Mouse (Mus musculus) limb, embryonic 15.5 days (tissue): ENCODE results near the gene Sirt2. TPM values are rescaled to one million over a fixed set of nuclear protein-coding genes. Genes with fewer than 3 reads are reported as not detected.
A peak's percentile ranks its signal among the peaks of the same experiment; 100 is the strongest.

Source experiments
- ATAC-seq: fragments of 200-750 bp; cut with Nextera tagmentation; 2 replicates; pipeline ENCODE4 v1.8.0; 2017; ENCODE audit warnings: low read depth, moderate TSS enrichment; ENCODE audit not compliant: insufficient number of reproducible peaks, low FRiP score, low TSS enrichment
- H3K27ac ChIP-seq: fragments of 300-500 bp; sonication (generic); 2 replicates; pipeline ENCODE4 v1.5.1; 2015; ENCODE audit warnings: moderate library complexity, mild to moderate bottlenecking, inconsistent platforms
- H3K27me3 ChIP-seq: fragments of 300-500 bp; sonication (generic); 2 replicates; pipeline ENCODE4 v1.6.1; 2015; ENCODE audit warnings: inconsistent platforms
- H3K36me3 ChIP-seq: fragments of 300-500 bp; sonication (generic); 2 replicates; pipeline ENCODE4 v1.6.1; 2015; ENCODE audit warnings: inconsistent platforms
- H3K4me1 ChIP-seq: fragments of 300-500 bp; sonication (generic); 2 replicates; pipeline ENCODE4 v1.6.1; 2015; ENCODE audit warnings: inconsistent platforms
- H3K4me2 ChIP-seq: fragments of 300-500 bp; sonication (generic); 2 replicates; pipeline ENCODE4 v1.6.1; 2015; ENCODE audit warnings: mild to moderate bottlenecking, inconsistent platforms
- H3K4me3 ChIP-seq: fragments of 300-500 bp; sonication (generic); 2 replicates; pipeline ENCODE4 v1.5.1; 2015; ENCODE audit warnings: mild to moderate bottlenecking, inconsistent platforms
- H3K9ac ChIP-seq: fragments of 300-500 bp; sonication (generic); 2 replicates; pipeline ENCODE4 v1.6.1; 2015; ENCODE audit warnings: inconsistent platforms
- H3K9me3 ChIP-seq: fragments of 300-500 bp; sonication (generic); 2 replicates; pipeline ENCODE4 v1.6.1; 2016; ENCODE audit warnings: inconsistent platforms
- WGBS: fragments of 180-500 bp; shearing (Covaris S2); methylation state at CpG from one replicate; pipeline ENCODE4 v1.1.7; 2015; 5-methylcytosine and 5-hydroxymethylcytosine counted together
- polyA plus RNA-seq: library from polyadenylated mRNA; unstranded; fragments of >200 nt; fragmentation: Nextera tagmentation; extraction: Ambion mirVana; gene quantifications from 2 replicates; pipeline ENCODE4 v1.2.1, GENCODE M21; 2015

The Sirt2 gene
- polyA plus RNA-seq, 1 experiment from 2014 or later: 79.8 TPM

GRCm38 (mm10) chr7:28820358-28821260 is 54.1 kb downstream of the Sirt2 start:
- H3K27ac ChIP-seq: peak overlapping the region; percentile 50
- H3K4me3 ChIP-seq: no peak overlapping the region
- no peak overlapping the region for H3K9ac ChIP-seq
- peaks cover 75% of the 10 kb centered on the region for H3K36me3 ChIP-seq
- H3K27me3 ChIP-seq: no peaks in the 10 kb centered on the region
- 77% methylated on average over 12 of the region's 12 CpGs for WGBS
- no peak for ATAC-seq
- H3K4me2 ChIP-seq: no peak overlapping the region
- peaks cover 36% of the 10 kb centered on the region for H3K4me1 ChIP-seq
- no peaks in the 10 kb centered on the region for H3K9me3 ChIP-seq

DNA sequence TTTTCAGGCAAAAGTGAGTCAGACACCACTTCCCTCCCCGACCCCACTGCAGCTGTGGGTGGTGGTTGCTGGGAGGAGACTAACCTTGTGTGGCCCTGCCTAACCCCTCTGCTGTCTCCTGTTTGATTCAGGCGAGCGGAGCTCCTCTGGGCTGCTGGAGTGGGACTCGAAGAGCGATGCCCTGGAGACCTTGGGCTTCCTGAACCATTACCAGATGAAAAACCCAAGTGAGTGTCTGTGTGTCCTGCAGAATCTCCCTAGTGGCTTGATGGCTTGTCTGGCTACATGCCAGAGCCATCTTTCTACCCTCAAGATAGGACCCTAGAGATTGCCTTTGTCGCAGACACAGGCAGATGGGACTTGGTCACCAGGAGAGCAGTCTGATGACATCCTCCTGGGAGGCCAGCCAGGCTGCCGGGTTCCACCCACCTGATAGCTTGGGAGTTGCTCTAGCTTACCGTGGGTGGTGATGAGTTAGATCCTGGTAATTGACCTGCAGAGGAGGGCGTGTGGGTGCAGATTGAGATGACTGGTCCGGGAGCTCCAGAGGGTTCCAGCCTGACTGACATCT is 54.8 kb downstream of the Sirt2 start:
- no peak overlapping the region for H3K4me2 ChIP-seq
- no peaks in the 10 kb centered on the region for H3K27me3 ChIP-seq
- peaks cover 67% of the 10 kb centered on the region for H3K36me3 ChIP-seq
- no peak overlapping the region for H3K9ac ChIP-seq
- H3K4me1 ChIP-seq: peaks cover 36% of the 10 kb centered on the region
- H3K9me3 ChIP-seq: no peaks in the 10 kb centered on the region
- H3K27ac ChIP-seq: peak overlapping the region; percentile 50; the same call in 1 of the 2 replicates
- no peak for ATAC-seq
- H3K4me3 ChIP-seq: no peak overlapping the region
- 75% methylated on average over 10 of the region's 10 CpGs for whole genome bisulfite sequencing

DNA sequence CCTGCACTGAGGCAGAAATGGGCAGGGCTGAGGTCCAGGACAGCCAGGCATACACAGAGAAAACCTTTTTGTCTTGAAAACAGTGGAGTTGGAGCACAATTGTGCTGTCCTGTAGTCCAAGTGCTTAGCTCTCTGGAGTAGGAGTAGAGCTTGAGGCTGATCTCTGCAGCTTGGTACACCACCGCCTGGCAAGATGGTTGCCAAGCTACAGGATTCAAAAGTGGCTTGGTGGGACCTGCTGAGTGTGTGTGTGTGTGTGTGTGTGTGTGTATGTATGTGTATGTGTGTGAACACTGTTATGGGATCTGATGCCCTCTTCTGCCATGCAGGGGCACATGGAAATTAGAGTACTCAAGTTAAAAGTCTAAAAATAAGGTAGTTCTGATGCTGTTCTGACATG is 56.0 kb downstream of the Sirt2 start:
- WGBS: 71% methylated on average over 1 of the region's 1 CpGs
- no peak overlapping the region for H3K9ac ChIP-seq
- ATAC-seq: no peak

DNA sequence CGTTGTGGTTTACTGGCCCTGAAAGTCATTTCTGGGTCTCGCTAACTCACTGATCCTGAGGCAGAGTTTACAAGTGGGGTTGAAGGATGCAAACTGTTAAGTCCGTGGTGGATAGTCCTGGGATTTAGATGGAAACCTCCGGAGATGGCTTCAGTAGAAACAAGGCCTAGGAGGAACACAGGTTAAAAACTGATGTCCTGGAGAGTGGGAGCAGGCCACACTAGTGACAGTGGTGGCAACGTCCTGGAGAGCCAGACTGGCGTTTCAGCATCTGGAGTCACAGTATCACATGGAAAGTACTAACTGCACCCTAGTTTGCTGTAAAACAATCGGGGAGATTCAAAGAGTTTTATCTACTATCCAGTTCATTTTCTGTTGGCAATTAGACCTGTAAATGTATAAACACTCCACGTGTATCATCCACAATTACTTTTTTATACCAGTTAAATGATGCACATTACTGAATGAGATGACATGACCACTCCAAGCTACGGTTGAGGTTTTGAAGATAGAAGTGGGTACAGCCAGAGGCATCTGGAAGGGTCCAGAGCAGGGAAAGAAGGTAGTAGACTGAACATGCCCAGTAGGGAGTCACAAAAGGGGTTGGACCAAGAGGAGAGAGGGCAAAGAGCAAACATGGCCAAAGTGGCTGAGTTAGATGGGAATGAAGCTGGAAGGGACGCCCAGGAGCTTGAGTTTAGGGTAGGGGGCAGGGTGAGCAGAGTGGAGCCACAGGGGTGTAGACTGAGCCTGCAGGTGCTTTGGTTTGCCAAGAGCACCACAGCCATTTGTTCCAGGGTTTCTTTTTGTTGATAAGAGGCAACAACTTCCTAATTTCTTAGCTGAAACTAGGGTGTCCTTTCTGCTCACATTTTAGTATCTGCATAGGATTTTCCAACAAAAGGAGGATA is 56.7 kb downstream of the Sirt2 start:
- Histone ChIP-seq H3K36me3 (peaks cover 48% of the 10 kb centered on the region), H3K4me3 (no peak overlapping the region), H3K27ac (peak overlapping the region; percentile 92), H3K9me3 (no peaks in the 10 kb centered on the region), H3K4me2 (no peak overlapping the region), H3K27me3 (no peaks in the 10 kb centered on the region), H3K9ac (no peak overlapping the region), H3K4me1 (peaks cover 29% of the 10 kb centered on the region)
- no peak for ATAC-seq
- WGBS: 49% methylated on average over 10 of the region's 10 CpGs

More for the DNA sequence above, 56.0 kb downstream of the Sirt2 start:
- Histone ChIP-seq H3K9me3 (no peaks in the 10 kb centered on the region), H3K36me3 (peaks cover 55% of the 10 kb centered on the region), H3K27me3 (no peaks in the 10 kb centered on the region), H3K4me1 (peaks cover 34% of the 10 kb centered on the region), H3K27ac (peak overlapping the region; percentile 92), H3K4me2 (no peak overlapping the region), H3K4me3 (no peak overlapping the region)

- no peaks in the 10 kb centered on the region for H3K27me3 ChIP-seq
- H3K9me3 ChIP-seq: no peaks in the 10 kb centered on the region
- H3K4me2 ChIP-seq: no peak overlapping the region
- peak overlapping the region; percentile 92 for H3K27ac ChIP-seq
- 27% methylated on average over 2 of the region's 2 CpGs for WGBS
- no peak overlapping the region for H3K9ac ChIP-seq
- peaks cover 26% of the 10 kb centered on the region for H3K4me1 ChIP-seq
- H3K4me3 ChIP-seq: no peak overlapping the region
- no peak for ATAC-seq
- peaks cover 45% of the 10 kb centered on the region for H3K36me3 ChIP-seq
These were observed 57.4 kb downstream of the Sirt2 start for GRCm38 (mm10) chr7:28823932-28824331.

- Histone ChIP-seq H3K36me3 (peaks cover 42% of the 10 kb centered on the region), H3K9ac (peak within 1 kb of the TSS; percentile 52), H3K9me3 (no peaks in the 10 kb centered on the region), H3K4me1 (peaks cover 26% of the 10 kb centered on the region), H3K4me3 (peak within 1 kb of the TSS; percentile 49), H3K4me2 (peak within 1 kb of the TSS; percentile 52), H3K27ac (peak within 1 kb of the TSS; percentile 92), H3K27me3 (no peaks in the 10 kb centered on the region)
- WGBS: 1% methylated on average over 33 of the region's 33 CpGs
- ATAC-seq: peak; percentile 61; the same call in 1 of the 2 replicates
These were observed 58.6 kb downstream of the Sirt2 start, which contains the start of gene Ech1 for GRCm38 (mm10) chr7:28824941-28825685. Gene Ech1, plus strand, starts transcription at chr7:28825217.

GRCm38 (mm10) chr7:28825686-28826401 is 59.3 kb downstream of the Sirt2 start:
- Histone ChIP-seq H3K4me1 (peaks cover 23% of the 10 kb centered on the region), H3K27ac (peak overlapping the region; percentile 92), H3K4me2 (peak overlapping the region; percentile 52), H3K9me3 (no peaks in the 10 kb centered on the region), H3K9ac (peak overlapping the region; percentile 52), H3K36me3 (peaks cover 42% of the 10 kb centered on the region), H3K4me3 (peak overlapping the region; percentile 49), H3K27me3 (no peaks in the 10 kb centered on the region)
- no peak for ATAC-seq
- 39% methylated on average over 11 of the region's 11 CpGs for WGBS

DNA sequence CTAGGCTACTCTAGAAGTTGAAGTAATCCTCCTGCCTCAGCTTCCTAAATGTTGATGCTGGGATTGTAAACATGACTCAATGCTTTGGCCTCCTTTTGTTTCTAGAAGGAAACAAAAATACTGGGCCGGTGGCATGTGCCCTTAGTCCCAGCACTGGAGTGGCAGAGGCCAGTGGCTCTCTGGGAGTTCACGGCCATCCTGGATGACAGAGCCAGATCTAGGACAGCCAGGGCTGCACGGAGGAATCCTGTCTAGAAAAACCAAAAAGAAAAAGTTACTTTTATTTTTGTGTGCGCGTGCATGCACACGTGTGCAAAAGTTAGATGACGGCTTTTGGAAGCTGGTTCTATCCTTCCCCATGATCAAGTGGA is 59.9 kb downstream of the Sirt2 start:
- H3K27ac ChIP-seq: peak overlapping the region; percentile 92
- peak overlapping the region; percentile 52; the same call in 1 of the 2 replicates for H3K4me2 ChIP-seq
- ATAC-seq: no peak
- no peaks in the 10 kb centered on the region for H3K9me3 ChIP-seq
- H3K27me3 ChIP-seq: no peaks in the 10 kb centered on the region
- peak overlapping the region; percentile 49 for H3K4me3 ChIP-seq
- H3K36me3 ChIP-seq: peaks cover 42% of the 10 kb centered on the region
- H3K9ac ChIP-seq: no peak overlapping the region
- H3K4me1 ChIP-seq: peaks cover 22% of the 10 kb centered on the region
- 88% methylated on average over 7 of the region's 7 CpGs for WGBS

- Histone ChIP-seq H3K9ac (no peak overlapping the region), H3K9me3 (no peaks in the 10 kb centered on the region), H3K4me1 (peaks cover 19% of the 10 kb centered on the region), H3K4me3 (no peak overlapping the region), H3K27ac (no peak overlapping the region), H3K4me2 (no peak overlapping the region), H3K27me3 (no peaks in the 10 kb centered on the region), H3K36me3 (peaks cover 42% of the 10 kb centered on the region)
- WGBS: 39% methylated on average over 3 of the region's 3 CpGs
- no peak for ATAC-seq
These were observed 60.8 kb downstream of the Sirt2 start for GRCm38 (mm10) chr7:28827338-28827737.

DNA sequence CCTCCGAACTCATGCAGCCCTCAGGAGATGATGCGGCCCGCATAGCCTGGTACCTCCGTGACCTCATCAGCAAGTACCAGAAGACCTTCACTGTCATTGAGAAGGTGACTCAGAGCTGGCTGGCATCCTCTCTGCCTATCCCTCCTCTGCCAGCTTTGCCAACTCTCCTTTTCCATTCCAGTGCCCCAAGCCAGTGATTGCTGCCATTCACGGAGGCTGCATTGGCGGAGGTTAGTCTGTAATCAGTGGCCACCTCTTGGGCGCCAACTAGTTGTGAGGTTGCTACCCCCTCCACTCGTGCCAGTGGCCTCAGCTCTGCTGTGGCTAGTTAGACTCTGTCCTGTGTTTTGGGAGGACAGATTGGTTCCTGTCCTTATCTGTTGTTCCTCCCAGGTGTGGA is 63.3 kb downstream of the Sirt2 start:
- no peak overlapping the region for H3K9ac ChIP-seq
- H3K9me3 ChIP-seq: no peaks in the 10 kb centered on the region
- H3K4me2 ChIP-seq: no peak overlapping the region
- peaks cover 34% of the 10 kb centered on the region for H3K36me3 ChIP-seq
- H3K4me1 ChIP-seq: peaks cover 12% of the 10 kb centered on the region
- no peaks in the 10 kb centered on the region for H3K27me3 ChIP-seq
- no peak overlapping the region for H3K4me3 ChIP-seq
- no peak overlapping the region for H3K27ac ChIP-seq
- 92% methylated on average over 8 of the region's 8 CpGs for WGBS
- no peak for ATAC-seq
